Mouse (Mus musculus) thymus, adult 2 months (tissue): Measurements from ENCODE around the gene Atf6. TPM values are rescaled to one million over a fixed set of nuclear protein-coding genes. Genes with fewer than 3 reads are reported as not detected.

Experiments used
- DNase-seq: peaks from one replicate; pipeline ENCODE4 v3.0.0; 2021
- H3K27ac ChIP-seq: fragments of 200-500 bp; 2 replicates; pipeline ENCODE4 v1.5.1; 2012; ENCODE audit warnings: low read length, control low read depth; ENCODE audit not compliant: control insufficient read depth, insufficient read depth
- H3K27me3 ChIP-seq: fragments of 200-500 bp; 2 replicates; pipeline ENCODE4 v1.6.1; 2012; ENCODE audit warnings: mild to moderate bottlenecking, low read length, moderate library complexity, mixed read lengths; ENCODE audit not compliant: control insufficient read depth, insufficient read depth
- H3K36me3 ChIP-seq: fragments of 200-500 bp; 2 replicates; pipeline ENCODE4 v1.6.1; 2012; ENCODE audit warnings: mild to moderate bottlenecking, low read length, moderate library complexity; ENCODE audit not compliant: control insufficient read depth, insufficient read depth
- H3K4me1 ChIP-seq: fragments of 200-500 bp; replicated peaks from 2 replicates; pipeline ENCODE4 v1.6.1; 2012; ENCODE audit warnings: low read length; ENCODE audit not compliant: control insufficient read depth, insufficient read depth
- H3K4me3 ChIP-seq: fragments of 200-500 bp; 2 replicates; pipeline ENCODE4 v1.5.1; 2012; ENCODE audit warnings: mild to moderate bottlenecking, low read length, control low read depth, moderate library complexity; ENCODE audit not compliant: control insufficient read depth, insufficient read depth
- CTCF ChIP-seq: fragments of 200-500 bp; IDR thresholded peaks from 2 replicates; pipeline ENCODE4 v1.5.1; 2012; ENCODE audit warnings: mild to moderate bottlenecking, control low read depth, low read length, moderate library complexity, borderline replicate concordance; ENCODE audit not compliant: control insufficient read depth, poor library complexity, insufficient read depth; ENCODE audit errors: extremely low read depth
- POLR2A ChIP-seq: fragments of 200-500 bp; IDR thresholded peaks from 2 replicates; pipeline ENCODE4 v1.6.1; 2012; ENCODE audit warnings: mild to moderate bottlenecking, low read length, control low read depth, moderate library complexity; ENCODE audit not compliant: control insufficient read depth, poor library complexity, insufficient read depth; ENCODE audit errors: extremely low read depth
- WGBS: fragments of 180-500 bp; shearing (Covaris S2); methylation state at CpG from one replicate; pipeline ENCODE4 v1.1.7; 2018; 5-methylcytosine and 5-hydroxymethylcytosine counted together
- polyA plus RNA-seq: library from polyadenylated mRNA; depleted of rRNA; stranded (reverse); fragments of >200 nt; gene quantifications from 2 replicates; pipeline ENCODE4 v1.2.3, GENCODE M21; 2012

Atf6 gene
- polyA plus RNA-seq, 1 experiment, result 7.0 TPM

DNA sequence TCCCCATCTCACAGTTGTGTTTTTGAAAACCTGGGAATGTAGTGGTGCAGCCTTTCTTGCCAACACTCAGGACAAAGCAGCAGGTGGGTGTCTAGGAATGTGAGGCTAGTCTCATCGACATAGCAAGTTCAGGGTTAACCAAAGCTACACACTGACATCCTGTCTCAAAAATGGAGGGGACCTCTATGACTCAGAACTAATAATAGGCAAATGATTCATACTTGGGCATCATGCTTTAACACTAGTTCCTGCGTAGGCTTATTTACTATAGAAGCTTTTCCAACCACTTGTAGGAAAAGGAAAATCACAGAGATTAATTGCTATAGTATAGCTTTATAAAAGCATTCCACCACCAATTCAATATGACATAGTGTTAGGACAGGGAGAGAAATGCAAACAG, 100.6 kb downstream of the Atf6 start:
- H3K4me3 ChIP-seq, result no peak overlapping the region
- 84% methylated on average over 2 of the region's 2 CpGs for WGBS
- no peaks in the 10 kb centered on the region for H3K36me3 ChIP-seq
- no peak for DNase-seq
- TF ChIP-seq CTCF (no peak), POLR2A (no peak)
- no peaks in the 10 kb centered on the region; the same call in 1 of the 2 replicates for H3K4me1 ChIP-seq
- no peaks in the 10 kb centered on the region for H3K27me3 ChIP-seq
- H3K27ac ChIP-seq, result no peak overlapping the region

DNA sequence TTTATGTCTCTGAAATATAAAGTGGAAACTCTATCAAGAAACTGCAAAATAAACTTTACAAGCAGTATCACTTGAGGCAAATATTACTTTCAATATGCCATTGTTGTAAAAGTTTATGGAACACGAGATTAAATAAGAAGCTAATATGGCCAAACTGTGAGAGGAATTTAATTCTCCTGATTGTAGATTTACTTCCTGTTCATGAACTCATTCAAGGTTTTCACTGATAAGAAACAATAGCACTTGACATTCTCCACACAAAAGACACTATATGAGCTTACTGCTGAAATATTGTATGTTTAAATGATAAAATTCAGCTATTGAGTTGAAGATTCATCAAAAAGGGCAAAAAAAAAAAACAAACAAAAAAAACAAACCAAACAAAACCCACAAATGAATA, 102.8 kb downstream of the Atf6 start:
- no peaks in the 10 kb centered on the region for H3K36me3 ChIP-seq
- TF ChIP-seq POLR2A, result no peak
- TF ChIP-seq CTCF, result no peak

DNA sequence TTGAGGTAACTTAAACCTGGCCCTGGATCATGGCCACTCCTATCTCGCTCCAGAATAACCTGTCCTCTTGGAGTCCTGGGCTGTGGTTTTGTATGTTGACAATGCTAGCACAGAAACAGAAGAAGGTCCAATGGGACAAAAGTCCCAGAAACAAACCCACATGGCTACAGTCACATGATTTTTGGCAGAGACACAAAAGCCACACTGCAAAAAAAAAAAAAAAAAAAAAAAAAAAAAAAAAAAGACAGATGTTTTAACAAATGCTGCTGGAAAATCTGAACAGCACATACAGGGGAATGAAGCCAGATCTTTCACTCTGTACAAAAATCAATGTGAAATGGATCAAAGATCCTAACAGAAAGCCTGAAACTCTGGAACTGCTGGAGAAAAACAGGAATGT, 105.9 kb downstream of the Atf6 start:
- no peak for TF ChIP-seq CTCF
- no peak for TF ChIP-seq POLR2A
- H3K4me1 ChIP-seq, result no peaks in the 10 kb centered on the region; the same call in 1 of the 2 replicates
- WGBS, result 89% methylated on average over 1 of the region's 1 CpGs
- no peaks in the 10 kb centered on the region for H3K36me3 ChIP-seq
- H3K27ac ChIP-seq, result no peak overlapping the region
- no peak for DNase-seq
- H3K4me3 ChIP-seq, result no peak overlapping the region
- H3K27me3 ChIP-seq, result no peaks in the 10 kb centered on the region

More for the DNA sequence above, 102.8 kb downstream of the Atf6 start:
- no peak overlapping the region for H3K4me3 ChIP-seq
- no peaks in the 10 kb centered on the region for H3K27me3 ChIP-seq
- H3K27ac ChIP-seq, result no peak overlapping the region
- H3K4me1 ChIP-seq, result no peaks in the 10 kb centered on the region; the same call in 1 of the 2 replicates
- DNase-seq, result no peak
- WGBS, result 92% methylated on average over 1 of the region's 1 CpGs

DNA sequence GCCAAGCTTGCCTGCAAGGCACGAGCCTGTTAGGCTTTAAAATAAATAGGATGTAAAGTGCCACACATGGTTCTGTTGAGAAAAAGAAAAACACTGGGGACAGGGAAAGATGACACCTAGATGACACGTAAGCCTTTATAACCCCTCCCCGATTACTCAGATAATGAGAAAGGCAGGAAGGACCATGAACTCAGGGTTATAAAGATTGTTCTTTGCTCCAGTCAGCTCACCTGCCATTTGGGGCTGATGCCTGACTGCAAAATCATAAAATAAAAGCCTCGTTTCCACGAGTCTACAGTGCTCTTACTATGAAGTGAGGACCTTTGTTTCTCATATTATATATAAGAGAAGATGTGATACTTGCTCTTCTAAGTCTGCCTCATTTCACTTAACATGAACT, 114.0 kb downstream of the Atf6 start:
- Histone ChIP-seq H3K27me3 (no peaks in the 10 kb centered on the region), H3K27ac (no peak overlapping the region), H3K4me3 (no peak overlapping the region), H3K4me1 (no peaks in the 10 kb centered on the region), H3K36me3 (no peaks in the 10 kb centered on the region)
- WGBS, result 95% methylated on average over 5 of the region's 5 CpGs
- TF ChIP-seq POLR2A, result no peak
- TF ChIP-seq CTCF, result no peak
- DNase-seq, result no peak

DNA sequence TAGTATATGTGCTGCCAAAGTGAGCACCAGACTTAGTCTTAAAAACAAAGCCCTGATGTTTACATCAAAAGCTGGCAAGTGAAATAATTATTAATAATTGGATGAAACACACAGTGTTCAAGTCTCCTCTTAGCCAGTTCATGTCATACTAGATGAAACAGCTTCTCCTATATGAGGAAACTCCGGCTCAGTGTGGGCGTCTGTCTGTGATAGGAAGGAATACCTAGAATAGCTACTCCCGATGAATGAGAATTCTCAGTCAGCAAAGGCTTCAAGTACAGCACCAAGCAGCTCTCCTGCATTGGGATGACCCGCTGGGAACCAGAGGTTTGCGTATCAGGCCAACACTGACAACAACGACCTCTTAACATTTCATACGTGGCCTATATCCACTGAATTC, 115.8 kb downstream of the Atf6 start:
- 97% methylated on average over 7 of the region's 7 CpGs for WGBS
- H3K4me3 ChIP-seq, result no peak overlapping the region
- no peak for TF ChIP-seq POLR2A
- TF ChIP-seq CTCF, result no peak

DNA sequence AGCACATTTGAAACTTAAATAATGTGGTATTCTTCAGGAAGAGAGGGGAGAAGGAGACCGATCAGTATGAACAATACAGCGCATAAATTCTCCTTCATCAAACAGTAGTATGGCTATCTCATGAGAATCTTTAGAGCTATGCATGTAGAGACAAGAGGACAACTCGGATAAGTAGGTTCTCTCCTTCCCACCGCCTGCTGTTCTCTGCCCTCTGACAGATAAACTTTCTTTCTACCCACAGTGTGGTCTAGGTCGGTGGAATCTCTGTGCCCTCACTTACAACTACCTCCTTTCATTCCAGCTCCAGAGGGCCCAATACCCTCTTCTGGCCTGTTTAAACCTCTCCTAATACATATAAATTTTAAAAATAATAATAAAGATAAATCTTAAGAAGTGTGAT, 121.0 kb downstream of the Atf6 start:
- no peaks in the 10 kb centered on the region for H3K4me1 ChIP-seq
- no peak for DNase-seq
- H3K27me3 ChIP-seq, result no peaks in the 10 kb centered on the region
- no peak overlapping the region for H3K4me3 ChIP-seq
- WGBS, result 96% methylated on average over 5 of the region's 5 CpGs
- no peaks in the 10 kb centered on the region for H3K36me3 ChIP-seq
- H3K27ac ChIP-seq, result no peak overlapping the region
- TF ChIP-seq POLR2A (no peak), CTCF (no peak)

More for the DNA sequence above, 115.8 kb downstream of the Atf6 start:
- no peak overlapping the region for H3K27ac ChIP-seq
- no peak for DNase-seq
- H3K4me1 ChIP-seq, result no peaks in the 10 kb centered on the region
- no peaks in the 10 kb centered on the region for H3K36me3 ChIP-seq
- no peaks in the 10 kb centered on the region for H3K27me3 ChIP-seq
